Mouse (Mus musculus) thymus, postnatal 14 days (tissue): ENCODE measurements around the gene Cask.

Experiments used
- DNase-seq: peaks from one replicate; pipeline ENCODE4 v3.0.0; 2021

The Cask gene

GRCm38 (mm10) chrX:13622654-13623053, 228.5 kb downstream of the Cask start:
- no peak for DNase-seq

DNA sequence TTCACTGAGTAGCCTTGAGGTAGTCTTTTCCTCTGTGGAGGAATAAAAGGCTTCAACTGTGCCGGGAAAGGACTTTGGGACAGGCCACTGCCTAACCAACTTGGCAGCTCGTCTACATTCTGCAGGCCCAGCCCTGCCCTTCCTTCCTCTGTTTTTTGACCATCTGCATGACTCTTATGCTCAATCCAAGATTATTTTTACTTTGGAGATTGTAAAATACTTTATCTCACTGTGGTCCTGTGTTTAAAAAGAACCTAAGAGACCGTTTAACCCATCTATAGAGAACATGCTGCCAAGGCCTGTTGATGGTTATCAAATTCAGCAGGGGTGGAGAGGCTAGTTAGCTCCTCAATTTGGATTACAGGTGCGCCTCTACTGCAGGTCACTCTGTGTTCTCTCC, 229.7 kb downstream of the Cask start:
- no peak for DNase-seq

DNA sequence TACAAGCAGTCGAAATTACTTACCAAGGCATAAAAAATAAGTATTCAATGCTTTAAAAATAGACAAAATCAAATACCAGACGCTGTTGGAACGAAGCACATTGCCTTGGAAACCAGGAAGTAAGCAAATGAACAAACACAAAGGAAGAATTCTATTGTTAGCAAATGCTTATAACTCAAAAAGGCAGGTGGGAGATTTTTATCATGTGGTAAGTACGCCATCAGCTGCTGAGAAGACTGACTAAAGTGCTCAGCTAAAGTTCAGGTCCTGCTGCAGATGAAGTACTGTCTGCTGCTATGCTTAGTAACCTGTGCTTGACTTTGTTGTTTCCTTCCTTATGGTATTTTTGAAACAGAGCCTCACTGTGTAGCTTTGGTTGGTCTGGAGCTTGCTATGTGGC, 232.7 kb downstream of the Cask start:
- peak; percentile 12 for DNase-seq

DNA sequence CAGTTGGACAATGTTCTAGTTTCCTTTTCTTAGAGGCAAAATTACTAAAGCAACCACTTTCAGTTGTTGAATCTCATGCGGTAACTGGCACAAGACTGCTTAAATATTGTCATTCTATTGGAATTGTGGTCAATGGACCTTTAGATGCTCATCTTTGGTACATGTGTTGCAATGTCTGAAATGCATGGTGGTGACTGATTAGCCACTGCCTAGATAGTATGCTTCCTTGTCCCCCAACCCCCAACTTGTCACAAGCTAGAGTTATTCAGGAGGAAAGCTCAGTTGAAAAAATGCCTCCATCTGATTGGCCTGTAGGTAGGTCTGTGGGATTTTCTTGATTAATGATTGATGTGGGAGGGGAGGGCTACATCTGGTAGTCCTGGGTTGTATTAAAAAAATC, 233.9 kb downstream of the Cask start:
- DNase-seq = no peak

GRCm38 (mm10) chrX:13616726-13617125, 234.4 kb downstream of the Cask start:
- DNase-seq = no peak

GRCm38 (mm10) chrX:13612115-13612514, 239.1 kb downstream of the Cask start:
- no peak for DNase-seq

- DNase-seq = no peak
These were observed 240.1 kb downstream of the Cask start for GRCm38 (mm10) chrX:13611114-13611513.

- DNase-seq = no peak
These were observed 243.4 kb downstream of the Cask start for GRCm38 (mm10) chrX:13607752-13608151.

DNA sequence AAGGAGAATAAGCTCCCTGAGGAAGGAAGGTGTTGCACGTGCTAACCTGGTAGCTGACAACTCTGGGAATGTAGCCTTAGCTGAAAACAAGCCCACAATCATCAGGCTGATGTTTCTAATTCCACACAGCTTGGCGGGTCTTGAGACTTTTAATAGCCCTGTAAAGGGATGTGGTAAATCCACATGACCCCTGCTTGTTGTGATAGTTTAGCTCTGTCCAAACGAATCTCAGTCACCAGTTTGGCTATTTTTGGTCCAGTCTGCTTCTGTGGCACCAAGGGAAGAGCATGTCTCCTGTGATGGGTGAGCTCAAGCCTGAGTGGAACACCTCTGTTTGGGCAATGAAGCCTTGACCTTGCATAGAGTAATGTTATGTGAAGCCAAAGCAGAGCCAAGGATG, 244.4 kb downstream of the Cask start:
- no peak for DNase-seq

DNA sequence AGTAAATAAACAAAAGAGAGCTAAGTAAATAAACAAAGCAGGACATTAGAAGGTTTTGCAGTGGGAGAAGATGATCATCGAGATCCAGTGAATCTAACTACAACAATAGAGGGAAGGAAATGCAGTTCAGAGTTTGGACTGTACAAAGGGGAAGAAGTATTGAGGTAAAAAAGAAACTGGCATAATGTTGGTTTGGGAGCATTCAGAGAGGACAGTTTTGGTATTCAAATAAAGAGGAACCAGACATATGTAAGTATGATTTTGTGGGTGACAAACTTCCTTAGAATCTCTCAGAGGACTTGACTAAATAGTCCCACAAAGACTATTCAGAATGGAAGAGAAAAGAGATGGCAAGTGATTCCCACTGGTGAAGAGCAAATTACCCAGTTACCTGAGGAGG, 251.2 kb downstream of the Cask start:
- DNase-seq = no peak

DNA sequence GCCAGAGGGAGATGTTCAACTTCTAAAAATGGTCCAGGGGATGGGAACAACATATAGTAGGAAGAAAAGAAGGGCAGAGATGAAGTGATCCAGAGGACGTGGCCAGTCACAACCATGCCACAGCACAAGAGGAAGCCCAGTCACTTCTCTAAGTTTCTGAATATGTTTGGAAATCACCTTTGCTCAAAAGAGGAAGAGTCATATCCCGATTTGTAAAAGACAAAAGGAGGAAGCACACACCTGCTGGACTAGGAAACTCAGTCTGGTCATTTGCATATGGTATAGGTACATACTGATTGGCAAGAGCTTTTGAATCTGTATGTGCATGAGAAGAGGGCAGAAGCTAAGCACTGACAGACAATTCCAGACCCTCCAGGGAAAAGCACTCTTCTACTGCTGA, 251.8 kb downstream of the Cask start:
- no peak for DNase-seq

DNA sequence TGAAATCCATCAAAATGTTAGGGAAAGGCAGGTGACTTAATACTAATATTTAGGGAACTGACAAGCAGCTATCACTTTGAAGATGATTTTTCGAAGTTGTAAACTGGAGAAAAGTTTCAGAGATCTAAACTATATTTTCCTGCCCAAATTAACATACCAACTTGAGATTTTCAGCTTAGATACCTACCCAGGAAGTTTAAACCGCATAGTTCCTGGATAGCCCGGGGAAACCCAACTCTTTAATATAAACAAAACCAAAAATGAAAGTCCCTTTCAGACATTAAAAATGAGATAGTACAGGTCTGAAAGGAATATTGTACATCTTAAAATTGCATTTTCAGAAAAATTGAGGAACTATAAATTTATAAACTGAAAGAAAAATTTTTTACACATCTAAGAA, 273.5 kb downstream of the Cask start:
- no peak for DNase-seq

GRCm38 (mm10) chrX:13576606-13577005, 274.6 kb downstream of the Cask start:
- DNase-seq = peak; percentile 26

- no peak for DNase-seq
These were observed 276.3 kb downstream of the Cask start for GRCm38 (mm10) chrX:13574872-13575271.

- DNase-seq = no peak
These were observed 276.9 kb downstream of the Cask start for GRCm38 (mm10) chrX:13574298-13574697.

DNA sequence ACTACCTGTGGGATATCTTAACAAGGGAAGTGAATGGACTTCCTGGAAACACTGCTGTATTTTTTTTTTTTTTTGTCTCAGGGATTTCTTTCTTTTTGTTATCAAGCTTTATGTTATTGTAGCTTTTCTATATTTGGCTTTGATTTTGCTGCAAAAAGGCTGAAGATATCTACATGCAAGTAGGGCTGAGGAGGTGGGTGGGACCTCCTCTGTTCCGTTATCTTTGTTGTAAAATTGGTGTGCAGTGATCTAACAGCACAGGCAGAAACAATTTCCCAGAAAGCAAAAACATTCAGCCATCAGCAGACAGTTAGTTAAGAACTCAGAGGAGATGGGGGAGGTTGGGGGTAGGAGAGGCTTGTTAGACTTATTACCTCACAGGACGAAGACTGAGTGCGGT, 296.7 kb downstream of the Cask start:
- DNase-seq = no peak

DNA sequence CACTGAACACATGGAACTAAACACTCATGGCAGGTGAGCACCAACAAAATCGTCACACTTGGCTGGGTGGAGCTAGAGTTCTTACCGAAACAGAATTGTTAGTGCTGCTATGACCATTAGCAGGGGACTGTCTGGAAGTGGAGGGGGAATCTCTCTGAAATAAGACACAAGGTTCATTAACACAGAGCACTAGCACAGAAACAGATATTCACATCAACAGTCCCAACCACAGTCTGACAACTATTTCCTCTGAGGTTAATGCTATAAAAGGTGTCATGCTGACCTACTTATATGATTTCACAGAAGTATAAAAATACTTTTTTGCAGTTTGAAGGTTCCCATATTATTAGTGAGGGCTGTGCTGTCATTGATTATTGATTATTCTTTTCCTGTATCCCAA, 298.9 kb downstream of the Cask start:
- DNase-seq = peak; percentile 2

- DNase-seq = no peak
These were observed 299.6 kb downstream of the Cask start for GRCm38 (mm10) chrX:13551566-13551965.

DNA sequence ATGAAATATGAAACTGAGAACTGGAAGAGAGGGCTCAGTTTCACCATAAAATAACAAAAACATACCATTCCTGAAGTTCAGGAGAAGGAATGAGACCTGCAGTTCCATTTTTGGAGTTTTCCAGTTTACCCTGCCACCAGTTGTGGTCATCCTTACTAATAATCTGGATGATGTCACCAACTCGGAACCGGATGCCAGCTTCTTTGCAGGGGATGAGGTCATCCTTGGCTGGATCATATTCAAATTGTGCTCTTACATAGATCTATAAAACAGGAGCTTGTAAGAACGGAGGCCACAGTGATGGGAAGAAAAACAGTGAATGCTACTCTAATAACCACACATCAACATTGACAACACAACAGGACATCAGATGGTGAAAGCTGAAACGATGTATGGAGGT, 302.1 kb downstream of the Cask start:
- DNase-seq = no peak

- DNase-seq = no peak
These were observed 329.9 kb downstream of the Cask start for GRCm38 (mm10) chrX:13521288-13521687.

DNA sequence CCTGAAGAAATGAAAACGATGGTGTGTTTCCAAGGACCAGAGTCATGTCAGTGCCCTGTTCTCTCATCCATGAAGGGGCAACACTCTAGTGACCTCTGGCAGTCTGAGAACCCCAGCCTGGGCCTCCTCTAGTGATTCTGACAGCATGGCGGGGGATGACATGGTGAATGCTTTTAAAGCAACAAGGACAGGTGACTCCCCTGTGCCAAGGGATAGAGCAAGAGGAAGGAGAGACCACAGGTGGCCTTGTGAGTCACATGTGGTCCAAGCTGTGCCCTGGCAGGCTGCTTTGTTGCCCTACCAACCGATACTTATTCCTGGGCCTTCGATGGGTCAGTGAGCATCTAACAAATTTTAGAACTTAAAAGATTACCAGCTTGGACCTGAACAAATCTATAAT, 330.6 kb downstream of the Cask start:
- DNase-seq = no peak

DNA sequence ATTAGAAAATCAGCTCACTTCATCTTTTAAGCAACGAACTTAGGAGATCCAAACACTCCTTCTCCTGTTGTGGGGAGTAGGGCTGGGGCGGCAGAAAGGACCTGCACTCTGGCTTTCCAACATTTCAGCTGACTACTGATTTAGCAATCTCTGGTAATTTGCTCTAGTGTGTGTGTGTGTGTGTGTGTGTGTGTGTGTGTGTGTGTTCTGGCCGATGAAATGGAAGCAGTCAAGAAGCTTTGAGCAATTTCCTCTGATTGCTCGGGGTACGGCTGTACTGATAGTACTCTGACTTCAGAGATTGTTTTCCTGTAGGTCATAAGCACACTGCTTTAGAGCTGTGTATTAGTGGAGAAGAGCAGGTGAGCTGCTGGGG, 331.8 kb downstream of the Cask start:
- DNase-seq = no peak

DNA sequence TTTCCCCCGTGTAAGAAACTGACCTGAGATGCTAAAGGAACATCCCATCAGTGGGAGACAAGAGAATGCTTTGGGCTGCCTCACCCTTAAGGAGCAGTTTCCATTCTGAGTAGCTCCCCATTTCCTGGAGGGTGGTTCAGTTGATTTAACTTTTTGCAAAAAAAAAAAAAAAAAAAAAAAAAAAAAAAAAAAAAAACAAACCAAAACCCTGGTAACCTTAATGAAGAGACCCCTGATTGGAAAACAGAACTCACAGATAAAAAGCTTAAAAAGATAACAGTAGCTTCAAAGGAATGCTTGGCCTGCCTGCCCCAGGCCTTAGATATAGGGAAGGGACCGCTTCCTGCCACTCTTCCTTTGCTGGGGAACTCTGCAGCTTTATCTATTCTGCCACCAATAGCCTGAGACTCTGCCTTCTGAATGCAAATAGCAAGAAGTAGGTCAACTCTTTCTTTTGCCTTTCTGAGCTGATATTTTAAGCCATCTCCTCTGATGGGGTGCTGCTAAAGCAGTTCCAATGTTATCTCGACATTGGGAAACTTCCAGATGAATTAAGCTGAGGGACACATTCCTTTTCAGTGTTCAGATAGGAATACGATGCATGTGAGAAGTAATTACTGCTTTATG, 332.3 kb downstream of the Cask start:
- no peak for DNase-seq

DNA sequence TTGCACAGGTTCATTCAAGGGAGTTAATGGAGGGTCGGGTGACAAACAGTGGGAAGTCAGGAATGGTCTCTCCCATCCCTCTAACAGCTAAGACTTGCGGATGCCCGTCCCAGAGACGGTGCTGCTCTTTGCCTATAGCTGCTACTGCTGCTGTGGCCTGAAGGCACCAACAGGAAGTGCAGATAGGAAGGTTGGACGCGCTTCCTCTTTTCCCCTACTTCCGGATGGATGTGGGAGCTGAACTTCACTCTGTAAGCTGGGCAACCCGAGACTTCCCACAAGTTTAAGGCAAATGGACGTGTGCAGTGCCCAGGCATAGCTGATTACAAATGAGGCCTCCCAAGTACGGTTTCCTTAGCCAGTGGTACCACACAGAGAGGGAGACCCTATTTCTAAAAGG, 333.1 kb downstream of the Cask start:
- no peak for DNase-seq

GRCm38 (mm10) chrX:13516451-13516850, 334.7 kb downstream of the Cask start:
- peak; percentile 53 for DNase-seq

DNA sequence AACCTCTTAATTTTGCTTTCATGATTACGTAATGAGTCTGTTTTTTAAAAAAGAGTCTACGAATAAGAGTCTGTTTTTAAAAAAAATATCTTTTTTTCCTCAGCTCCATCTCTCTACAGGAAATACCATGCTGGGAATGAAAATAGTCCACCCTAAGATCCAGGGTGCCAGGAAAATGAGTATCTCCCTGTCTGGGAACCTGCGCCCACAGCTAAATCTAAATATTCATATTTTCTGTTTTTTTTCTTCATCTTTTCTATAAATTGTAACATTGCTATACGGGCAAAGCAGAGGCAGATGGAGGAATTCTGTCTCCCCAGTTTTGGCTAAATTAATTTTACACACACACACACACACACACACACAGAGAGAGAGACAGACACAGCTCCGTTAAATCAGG, 337.3 kb downstream of the Cask start:
- no peak for DNase-seq
